Mouse (Mus musculus): ENCODE measurements around the gene Pgm5. TPM values are rescaled to one million over a fixed set of nuclear protein-coding genes. Genes with fewer than 3 reads are reported as not detected.
"Not testable (repeated sequence)": the region's sequence is repeated elsewhere in the genome, so short reads cannot be mapped to it uniquely, and the experiment has no call there.

Gene Pgm5
- polyA plus RNA-seq, 1 experiment: 0.83 TPM

- no peak for TF ChIP-seq CTCF (IDR thresholded peaks at IDR 0.05; ENCODE audit: low read depth, low read length)
- no peak for TF ChIP-seq POLR2A (IDR thresholded peaks at IDR 0.05; ENCODE audit: borderline replicate concordance, low read depth, low read length)
- Histone ChIP-seq H3K27ac (ENCODE audit: insufficient read depth, low read depth, low read length) (no peak overlapping the region), H3K4me3 (ENCODE audit: insufficient read depth, low read length) (no peak overlapping the region), H3K4me1 (ENCODE audit: control insufficient read depth, insufficient read depth, low read length) (no peaks in the 10 kb centered on the region)
Observed at GRCm38 (mm10) chr19:24898737-24899577, 37.3 kb upstream of the Pgm5 start.

GRCm38 (mm10) chr19:24897896-24898736 lies 36.5 kb upstream of the Pgm5 start:
- TF ChIP-seq POLR2A (IDR thresholded peaks at IDR 0.05; ENCODE audit: borderline replicate concordance, low read depth, low read length): no peak
- no peak for TF ChIP-seq CTCF (IDR thresholded peaks at IDR 0.05; ENCODE audit: low read depth, low read length)
- Histone ChIP-seq H3K4me3 (ENCODE audit: insufficient read depth, low read length) (no peak overlapping the region), H3K4me1 (ENCODE audit: control insufficient read depth, insufficient read depth, low read length) (no peaks in the 10 kb centered on the region)

GRCm38 (mm10) chr19:24897006-24897895 lies 35.6 kb upstream of the Pgm5 start:
- Histone ChIP-seq H3K27ac (ENCODE audit: insufficient read depth, low read depth, low read length) (no peak overlapping the region), H3K4me1 (ENCODE audit: control insufficient read depth, insufficient read depth, low read length) (no peaks in the 10 kb centered on the region), H3K4me3 (ENCODE audit: insufficient read depth, low read length) (no peak overlapping the region)
- TF ChIP-seq CTCF (IDR thresholded peaks at IDR 0.05; ENCODE audit: low read depth, low read length) (no peak), POLR2A (IDR thresholded peaks at IDR 0.05; ENCODE audit: borderline replicate concordance, low read depth, low read length) (no peak)

More at GRCm38 (mm10) chr19:24897896-24898736, 36.5 kb upstream of the Pgm5 start:
- H3K27ac ChIP-seq (ENCODE audit: insufficient read depth, low read depth, low read length): no peak overlapping the region

- TF ChIP-seq POLR2A (IDR thresholded peaks at IDR 0.05; ENCODE audit: borderline replicate concordance, low read depth, low read length) (no peak), CTCF (IDR thresholded peaks at IDR 0.05; ENCODE audit: low read depth, low read length) (no peak)
- Histone ChIP-seq H3K4me3 (ENCODE audit: insufficient read depth, low read length) (no peak overlapping the region), H3K27ac (ENCODE audit: insufficient read depth, low read depth, low read length) (no peak overlapping the region), H3K4me1 (ENCODE audit: control insufficient read depth, insufficient read depth, low read length) (no peaks in the 10 kb centered on the region)
Observed at GRCm38 (mm10) chr19:24896536-24896935, 34.9 kb upstream of the Pgm5 start.

GRCm38 (mm10) chr19:24886888-24887287 lies 25.2 kb upstream of the Pgm5 start:
- no peak overlapping the region for H3K27ac ChIP-seq (ENCODE audit: insufficient read depth, low read depth, low read length)
- TF ChIP-seq POLR2A (IDR thresholded peaks at IDR 0.05; ENCODE audit: borderline replicate concordance, low read depth, low read length) (no peak), CTCF (IDR thresholded peaks at IDR 0.05; ENCODE audit: low read depth, low read length) (no peak)
- no peak overlapping the region for H3K4me3 ChIP-seq (ENCODE audit: insufficient read depth, low read length)
- no peaks in the 10 kb centered on the region for H3K4me1 ChIP-seq (ENCODE audit: control insufficient read depth, insufficient read depth, low read length)

- H3K4me3 ChIP-seq (ENCODE audit: insufficient read depth, low read length): no peak overlapping the region
- TF ChIP-seq POLR2A (IDR thresholded peaks at IDR 0.05; ENCODE audit: borderline replicate concordance, low read depth, low read length): no peak
- peak; percentile 53 for TF ChIP-seq CTCF (IDR thresholded peaks at IDR 0.05; ENCODE audit: low read depth, low read length)
- no peak overlapping the region for H3K27ac ChIP-seq (ENCODE audit: insufficient read depth, low read depth, low read length)
Observed at GRCm38 (mm10) chr19:24885504-24885903, 23.8 kb upstream of the Pgm5 start.

GRCm38 (mm10) chr19:24881237-24881636 lies 19.6 kb upstream of the Pgm5 start:
- H3K27ac ChIP-seq (ENCODE audit: insufficient read depth, low read depth, low read length): no peak overlapping the region
- no peak overlapping the region for H3K4me3 ChIP-seq (ENCODE audit: insufficient read depth, low read length)
- no peak for TF ChIP-seq POLR2A (IDR thresholded peaks at IDR 0.05; ENCODE audit: borderline replicate concordance, low read depth, low read length)
- no peak for TF ChIP-seq CTCF (IDR thresholded peaks at IDR 0.05; ENCODE audit: low read depth, low read length)
- H3K4me1 ChIP-seq (ENCODE audit: control insufficient read depth, insufficient read depth, low read length): no peaks in the 10 kb centered on the region

More at GRCm38 (mm10) chr19:24885504-24885903, 23.8 kb upstream of the Pgm5 start:
- H3K4me1 ChIP-seq (ENCODE audit: control insufficient read depth, insufficient read depth, low read length): no peaks in the 10 kb centered on the region

GRCm38 (mm10) chr19:24875129-24875870 lies 13.6 kb upstream of the Pgm5 start, which contains the start of gene Gm10053:
TSS of gene Gm10053 (plus strand) at chr19:24875686.
- H3K4me1 ChIP-seq (ENCODE audit: control insufficient read depth, insufficient read depth, low read length); H3K27ac ChIP-seq (ENCODE audit: insufficient read depth, low read depth, low read length); H3K4me3 ChIP-seq (ENCODE audit: insufficient read depth, low read length): not testable (repeated sequence)

GRCm38 (mm10) chr19:24873873-24874272 lies 12.2 kb upstream of the Pgm5 start:
- Histone ChIP-seq H3K4me1 (ENCODE audit: control insufficient read depth, insufficient read depth, low read length) (no peaks in the 10 kb centered on the region), H3K4me3 (ENCODE audit: insufficient read depth, low read length) (no peak overlapping the region), H3K27ac (ENCODE audit: insufficient read depth, low read depth, low read length) (no peak overlapping the region)
- TF ChIP-seq CTCF (IDR thresholded peaks at IDR 0.05; ENCODE audit: low read depth, low read length) (no peak), POLR2A (IDR thresholded peaks at IDR 0.05; ENCODE audit: borderline replicate concordance, low read depth, low read length) (no peak)

Data from bone marrow macrophage, adult 2 months (primary cell).